Mouse (Mus musculus) bone marrow macrophage, adult 2 months (primary cell): ENCODE measurements around the gene Syngap1.

ENCODE experiments used
- CTCF ChIP-seq: IDR thresholded peaks from 2 replicates; pipeline ENCODE4 v1.5.1; 2012; ENCODE audit warnings: low read depth, mild to moderate bottlenecking, low read length, moderate library complexity
- POLR2A ChIP-seq: IDR thresholded peaks from 2 replicates; pipeline ENCODE4 v1.6.1; 2012; ENCODE audit warnings: mild to moderate bottlenecking, low read depth, low read length, borderline replicate concordance

DNA sequence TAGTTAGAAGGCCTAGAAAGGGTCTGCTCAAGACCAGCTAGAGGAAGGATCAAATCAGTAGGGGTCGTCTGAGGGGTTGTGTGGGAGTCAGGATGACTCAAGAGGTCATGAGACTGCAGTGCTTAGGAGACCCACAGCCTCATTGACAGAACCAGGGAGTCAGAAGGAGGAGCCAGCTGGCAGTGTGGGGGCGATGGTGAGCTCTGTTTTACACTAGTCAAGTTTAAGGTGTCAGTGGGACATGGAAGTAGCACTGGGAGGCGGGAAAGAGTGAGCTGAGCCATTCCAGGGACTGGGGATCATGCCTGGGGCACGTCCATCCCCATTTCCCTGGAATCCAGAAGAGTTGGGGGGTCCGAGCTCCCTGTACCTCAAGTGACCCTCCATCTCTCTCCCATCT lies 17.8 kb downstream of the Syngap1 start:
- no peak for TF ChIP-seq CTCF
- TF ChIP-seq POLR2A: no peak
